ENCODE assay signal across 8 mouse cellular contexts in genomic region chr10:111010480-111011225, GRCm38 (mm10). TPM values are rescaled to one million over a fixed set of nuclear protein-coding genes. Genes with fewer than 3 reads are reported as not detected.
DNase-seq lines count a peak whose midpoint lies in the region; ATAC-seq and TF ChIP-seq lines count a peak whose summit lies in the region.

No protein-coding gene starts in this region.

- under 1% methylated on average over 19 of the region's 19 CpGs for WGBS in heart, postnatal 0 days
- WGBS in midbrain, embryonic 15.5 days, result under 1% methylated on average over 19 of the region's 19 CpGs

- H3K4me1 ChIP-seq in heart, postnatal 0 days (ENCODE audit: control insufficient read depth, insufficient read depth), result peaks cover 11% of the 10 kb centered on the region
- peaks cover 28% of the 10 kb centered on the region for H3K4me1 ChIP-seq in midbrain, embryonic 15.5 days

- peak overlapping the region; percentile 94 for H3K9ac ChIP-seq in heart, postnatal 0 days (replicated peaks; ENCODE audit: low read depth, low read length)
- peak overlapping the region; percentile 99 for H3K9ac ChIP-seq in midbrain, embryonic 15.5 days

- H3K4me2 ChIP-seq in heart, postnatal 0 days (ENCODE audit: low read depth, low read length), result peak overlapping the region; percentile 96
- H3K4me2 ChIP-seq in midbrain, embryonic 15.5 days, result peak overlapping the region; percentile 82

- peak overlapping the region; percentile 98 for H3K27ac ChIP-seq in heart, postnatal 0 days (ENCODE audit: low read depth)
- H3K27ac ChIP-seq in midbrain, embryonic 15.5 days, result peak overlapping the region; percentile 100

- peak overlapping the region; percentile 89 for H3K4me3 ChIP-seq in heart, postnatal 0 days (ENCODE audit: low read depth, low read length)
- H3K4me3 ChIP-seq in midbrain, embryonic 15.5 days, result peak overlapping the region; percentile 94

- no peaks in the 10 kb centered on the region for H3K9me3 ChIP-seq in heart, postnatal 0 days (replicated peaks; ENCODE audit: control insufficient read depth, low read length)
- no peaks in the 10 kb centered on the region for H3K9me3 ChIP-seq in midbrain, embryonic 15.5 days

- peak; percentile 58 for DNase-seq in adrenal gland, adult 2 months
- no peak for DNase-seq in adrenal gland, postnatal 25 days
- DNase-seq in Muller cell, postnatal 12 days (ENCODE audit: inconsistent ontology term), result peak; percentile 67
- DNase-seq in embryo, embryonic 11.5 days (ENCODE audit: low read depth, low spot score), result peak; percentile 38
- DNase-seq in heart, postnatal 0 days (ENCODE audit: low spot score), result no peak
- peak; percentile 29 to 40 for DNase-seq in layer of hippocampus, postnatal 14 days (ENCODE audit: low spot score in 2 of 2)
- DNase-seq in gastrocnemius, adult 18-20 months (ENCODE audit: low spot score), result no peak

- H3K36me3 ChIP-seq in heart, postnatal 0 days (replicated peaks; ENCODE audit: control insufficient read depth, insufficient read depth, low read length), result no peaks in the 10 kb centered on the region
- no peaks in the 10 kb centered on the region for H3K36me3 ChIP-seq in midbrain, embryonic 15.5 days (replicated peaks)

- TF ChIP-seq CTCF in heart, postnatal 0 days (IDR thresholded peaks at IDR 0.05; ENCODE audit: low read depth), result no peak

- TF ChIP-seq EP300 in heart, postnatal 0 days (IDR thresholded peaks at IDR 0.05; ENCODE audit: low read depth), result no peak

- no peak for ATAC-seq in heart, postnatal 0 days (ENCODE audit: insufficient read depth, low read depth)
- peak; percentile 38 for ATAC-seq in midbrain, embryonic 15.5 days (replicated peaks)

- H3K27me3 ChIP-seq in heart, postnatal 0 days (ENCODE audit: control insufficient read depth, insufficient read depth, low read length), result no peaks in the 10 kb centered on the region
- H3K27me3 ChIP-seq in midbrain, embryonic 15.5 days (replicated peaks), result no peaks in the 10 kb centered on the region

RNA-seq across cellular contexts. Expression of gene Zdhhc17, which starts 0.7 kb away (rescaled TPM):
- total RNA-seq in adrenal gland, adult 2 months (2021), result 10 to 100 TPM; 25.1 to 35.9 TPM
- polyA plus RNA-seq in adrenal gland, adult 2 months (2012; rRNA removed), result 9.0 and 11.1 TPM in 2 replicates
- total RNA-seq in adrenal gland, postnatal 25 days (2021), result 33.6 and 45.1 TPM in 2 replicates
- 26.8 and 35.5 TPM in 2 replicates for total RNA-seq in heart, postnatal 0 days (2014; rRNA removed; ENCODE audit: low replicate concordance)
- polyA plus RNA-seq in heart, postnatal 0 days (2015; fragmentation: Nextera tagmentation; extraction: Ambion mirVana), result 11.5 and 14.9 TPM in 2 replicates
- total RNA-seq in layer of hippocampus, postnatal 14 days (2021), result 10 to 100 TPM; 84.5 to 89.9 TPM
- polyA plus RNA-seq in midbrain, embryonic 15.5 days (2015; fragmentation: Nextera tagmentation; extraction: Ambion mirVana), result 57.4 and 64.0 TPM in 2 replicates
- total RNA-seq in gastrocnemius, adult 18-20 months (2021), result 10 to 100 TPM; 17.1 to 19.2 TPM

Comparison
In these comparisons a context has a peak if more than half of its experiments do, and no peak if none do; other contexts are left out.
1. DNase-seq: peak in adrenal gland, adult 2 months (single experiment), Muller cell, postnatal 12 days (single experiment), embryo, embryonic 11.5 days (single experiment) and layer of hippocampus, postnatal 14 days (2 of 2); none in adrenal gland, postnatal 25 days (single experiment), heart, postnatal 0 days (single experiment) and gastrocnemius, adult 18-20 months (single experiment).